Mouse (Mus musculus) spleen, adult 2 months (tissue): ENCODE data around the gene Ccl3.

Experiments
- CTCF ChIP-seq: fragments of 200-500 bp; IDR thresholded peaks from 2 replicates; pipeline ENCODE4 v1.5.1; 2011; ENCODE audit warnings: mild to moderate bottlenecking, inconsistent platforms; ENCODE audit not compliant: insufficient read depth, insufficient read length, insufficient replicate concordance; ENCODE audit errors: extremely low read depth
- POLR2A ChIP-seq: fragments of 200-500 bp; IDR thresholded peaks from 2 replicates; pipeline ENCODE4 v1.6.1; 2011; ENCODE audit warnings: low read depth, low read length, inconsistent platforms

GRCm38 (mm10) chr11:83657508-83657907 is 8.4 kb upstream of the Ccl3 start:
- no peak for TF ChIP-seq CTCF
- TF ChIP-seq POLR2A = no peak
